Mouse (Mus musculus) megakaryocyte, embryonic 14.5 days (primary cell): ENCODE results near the gene Cldn15.

Source experiments
- FLI1 ChIP-seq: IDR thresholded peaks from 2 replicates; pipeline ENCODE4 v1.6.1; 2012; ENCODE audit warnings: low read length, inconsistent platforms, mixed read lengths
- GATA1 ChIP-seq: IDR thresholded peaks from 3 replicates; pipeline ENCODE4 v1.6.1; 2012; ENCODE audit warnings: mixed read lengths, low read length, inconsistent platforms, borderline replicate concordance

- TF ChIP-seq GATA1 (no peak), FLI1 (no peak)
Observed at GRCm38 (mm10) chr5:136952153-136952552, 14.3 kb upstream of the Cldn15 start.
